Mouse (Mus musculus) gastrocnemius, adult 8-10 months (tissue): ENCODE measurements around the gene Fam184a. TPM values are rescaled to one million over a fixed set of nuclear protein-coding genes. Genes with fewer than 3 reads are reported as not detected.
A peak's percentile ranks its signal among the peaks of the same experiment; 100 is the strongest.
"Not testable (repeated sequence)": the region's sequence is repeated elsewhere in the genome, so short reads cannot be mapped to it uniquely, and the experiment has no call there.

Experiments
- DNase-seq, 2 experiments: peaks; one replicate each; pipeline ENCODE4 v3.0.0; 2022; ENCODE audit warnings: low spot score in 2 of 2
- total RNA-seq, 4 experiments: library from RNA; stranded (reverse); gene quantifications; 2 replicates each; pipeline ENCODE4 v1.2.4; 2022

The Fam184a gene
- total RNA-seq, 4 experiments from 2014 or later, result 0.15 to 0.27 (median 0.16) TPM

- DNase-seq, result no peak
Observed at GRCm38 (mm10) chr10:53691263-53691662, 59.7 kb downstream of the Fam184a start.

GRCm38 (mm10) chr10:53688952-53689584, 61.9 kb downstream of the Fam184a start:
- no peak for DNase-seq

GRCm38 (mm10) chr10:53688533-53688932, 62.4 kb downstream of the Fam184a start:
- DNase-seq, result no peak

- no peak for DNase-seq
Observed at GRCm38 (mm10) chr10:53687888-53688287, 63.0 kb downstream of the Fam184a start.

- DNase-seq, result no peak
Observed at GRCm38 (mm10) chr10:53685806-53686205, 65.1 kb downstream of the Fam184a start.

GRCm38 (mm10) chr10:53683226-53683625, 67.7 kb downstream of the Fam184a start:
- no peak for DNase-seq

- no peak for DNase-seq
Observed at GRCm38 (mm10) chr10:53679690-53680557, 71.0 kb downstream of the Fam184a start.

- DNase-seq, result no peak
Observed at GRCm38 (mm10) chr10:53661788-53662187, 89.1 kb downstream of the Fam184a start.

GRCm38 (mm10) chr10:53654239-53654638, 96.7 kb downstream of the Fam184a start:
- not testable (repeated sequence) for DNase-seq

- no peak for DNase-seq
Observed at GRCm38 (mm10) chr10:53650683-53651082, 100.2 kb downstream of the Fam184a start.

GRCm38 (mm10) chr10:53641507-53641906, 109.4 kb downstream of the Fam184a start:
- no peak for DNase-seq

GRCm38 (mm10) chr10:53635246-53635971, 115.5 kb downstream of the Fam184a start:
- DNase-seq, result no peak

- DNase-seq, result no peak
Observed at GRCm38 (mm10) chr10:53634160-53634559, 116.8 kb downstream of the Fam184a start.

GRCm38 (mm10) chr10:53630339-53630738, 120.6 kb downstream of the Fam184a start, which contains the start of gene Mcm9:
TSS of gene Mcm9 (minus strand) at chr10:53630439.
- not testable (repeated sequence) for DNase-seq

- DNase-seq, result peak; percentile 88 to 92
Observed at GRCm38 (mm10) chr10:53629918-53630250, 121.0 kb downstream of the Fam184a start.

- DNase-seq, result peak; percentile 71 to 81
Observed at GRCm38 (mm10) chr10:53629247-53629917, 121.5 kb downstream of the Fam184a start.

- no peak for DNase-seq
Observed at GRCm38 (mm10) chr10:53615850-53616616, 134.9 kb downstream of the Fam184a start.

- DNase-seq, result no peak
Observed at GRCm38 (mm10) chr10:53613955-53614354, 137.0 kb downstream of the Fam184a start.

- no peak for DNase-seq
Observed at GRCm38 (mm10) chr10:53612172-53612571, 138.8 kb downstream of the Fam184a start.

GRCm38 (mm10) chr10:53608274-53608673, 142.6 kb downstream of the Fam184a start:
- no peak for DNase-seq

GRCm38 (mm10) chr10:53605328-53605727, 145.6 kb downstream of the Fam184a start:
- no peak for DNase-seq
